Mouse (Mus musculus) forebrain, embryonic 14.5 days (tissue): ENCODE results near the gene Elovl7. TPM values are rescaled to one million over a fixed set of nuclear protein-coding genes. Genes with fewer than 3 reads are reported as not detected.

ENCODE experiments used
- ATAC-seq: fragments of 200-750 bp; cut with Nextera tagmentation; 2 replicates; pipeline ENCODE4 v1.8.0; 2017; ENCODE audit warnings: mild to moderate bottlenecking, moderate library complexity
- DNase-seq: peaks from one replicate; pipeline ENCODE4 v3.0.0-alpha.2; 2015; ENCODE audit warnings: low spot score
- H3K27ac ChIP-seq: fragments of 300-500 bp; sonication (generic); 2 replicates; pipeline ENCODE4 v1.5.1; 2014; ENCODE audit warnings: low read depth, mild to moderate bottlenecking, control low read depth, low read length, moderate library complexity
- H3K27me3 ChIP-seq: fragments of 300-500 bp; sonication (generic); replicated peaks from 2 replicates; pipeline ENCODE4 v1.6.1; 2014; ENCODE audit warnings: low read length, control low read depth, mixed read lengths; ENCODE audit not compliant: control insufficient read depth, insufficient read depth
- H3K36me3 ChIP-seq: fragments of 300-500 bp; sonication (generic); 2 replicates; pipeline ENCODE4 v1.6.1; 2014; ENCODE audit warnings: low read length, control low read depth; ENCODE audit not compliant: control insufficient read depth, insufficient read depth
- H3K4me1 ChIP-seq: fragments of 300-500 bp; sonication (generic); 2 replicates; pipeline ENCODE4 v1.6.1; 2014; ENCODE audit warnings: antibody characterized with exemption, low read length, control low read depth; ENCODE audit not compliant: control insufficient read depth, insufficient read depth
- H3K4me2 ChIP-seq: fragments of 300-500 bp; sonication (generic); 2 replicates; pipeline ENCODE4 v1.6.1; 2014; ENCODE audit warnings: mild to moderate bottlenecking, control low read depth, low read length
- H3K4me3 ChIP-seq: fragments of 300-500 bp; sonication (generic); 2 replicates; pipeline ENCODE4 v1.5.1; 2014; ENCODE audit warnings: low read depth, low read length, control low read depth
- H3K9ac ChIP-seq: fragments of 300-500 bp; sonication (generic); 2 replicates; pipeline ENCODE4 v1.6.1; 2014; ENCODE audit warnings: mild to moderate bottlenecking, low read length, control low read depth, moderate library complexity
- H3K9me3 ChIP-seq: fragments of 300-500 bp; sonication (generic); replicated peaks from 2 replicates; pipeline ENCODE4 v1.6.1; 2016; ENCODE audit warnings: low read length, control low read depth, mixed read lengths; ENCODE audit not compliant: control insufficient read depth
- WGBS: fragments of 180-500 bp; shearing (Covaris S2); extraction: QIAGEN DNeasy Blood & Tissue Kit; methylation state at CpG from one replicate; pipeline ENCODE4 v1.1.7; 2014; 5-methylcytosine and 5-hydroxymethylcytosine counted together
- polyA plus RNA-seq: library from polyadenylated mRNA; unstranded; fragments of >200 nt; fragmentation: Nextera tagmentation; extraction: Ambion mirVana; gene quantifications from 2 replicates; pipeline ENCODE4 v1.2.1, GENCODE M21; 2014

Gene Elovl7
- 1.3 and 1.6 TPM in 2 replicates for polyA plus RNA-seq

DNA sequence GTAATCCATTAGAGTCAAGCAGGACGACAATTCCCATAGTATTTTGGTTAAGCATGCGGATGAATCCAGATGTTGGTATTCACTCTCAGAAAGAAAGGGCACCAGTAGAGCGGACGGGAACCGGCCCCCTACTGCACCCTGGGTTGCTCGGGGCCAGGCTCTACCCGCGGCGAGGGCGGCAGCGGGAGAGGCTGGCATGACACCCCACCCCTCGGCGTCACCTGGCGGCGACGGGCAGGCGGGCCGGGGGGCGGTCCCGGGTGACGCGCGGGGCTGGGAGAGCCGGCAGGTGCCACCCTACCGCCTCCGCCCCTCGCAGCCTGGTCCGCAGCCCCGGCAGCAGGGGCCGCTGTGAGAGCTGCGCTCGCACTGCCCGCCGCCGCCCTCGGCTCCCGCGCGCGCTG lies at the start of gene Elovl7:
Gene Elovl7, plus strand, starts transcription at position 324 of the 404 bp plus-strand sequence.
- peaks cover 11% of the 10 kb centered on the region; the same call in 1 of the 2 replicates for H3K27me3 ChIP-seq
- no peaks in the 10 kb centered on the region for H3K4me1 ChIP-seq

DNA sequence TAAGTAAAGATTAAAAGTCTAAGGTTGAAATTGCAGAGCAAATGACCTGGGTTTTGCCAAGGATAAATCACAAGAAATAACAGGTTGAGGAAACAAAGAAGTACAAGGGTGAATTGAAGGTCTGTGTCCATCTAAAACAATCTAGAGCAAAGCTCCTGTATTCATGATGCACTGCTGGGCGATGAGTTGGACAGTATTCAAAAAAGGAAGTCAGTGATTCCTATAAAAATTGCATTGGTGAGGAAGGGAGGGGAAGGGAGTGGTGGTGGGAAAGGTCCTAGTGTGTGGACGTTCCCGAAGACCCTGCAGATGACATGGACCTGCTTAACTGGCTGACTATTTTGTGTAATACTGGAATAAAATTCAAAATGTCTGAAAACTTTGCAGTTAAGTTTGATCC lies 49.6 kb upstream of the Elovl7 start:
- DNase-seq: no peak
- H3K4me2 ChIP-seq: no peak overlapping the region
- ATAC-seq: no peak
- H3K36me3 ChIP-seq: peaks cover 18% of the 10 kb centered on the region
- H3K9ac ChIP-seq: no peak overlapping the region
- H3K27me3 ChIP-seq: no peaks in the 10 kb centered on the region
- no peak overlapping the region for H3K4me3 ChIP-seq
- peaks cover 2% of the 10 kb centered on the region; the same call in 1 of the 2 replicates for H3K4me1 ChIP-seq
- H3K9me3 ChIP-seq: no peaks in the 10 kb centered on the region
- H3K27ac ChIP-seq: no peak overlapping the region
- WGBS: 93% methylated on average over 3 of the region's 3 CpGs

More for the DNA sequence above, at the start of gene Elovl7:
- under 1% methylated on average over 23 of the region's 40 CpGs for WGBS
- H3K9me3 ChIP-seq: no peaks in the 10 kb centered on the region
- DNase-seq: peak; percentile 62
- peak; percentile 95 for ATAC-seq
- no peak within 1 kb of the TSS for H3K27ac ChIP-seq
- peak within 1 kb of the TSS; percentile 99 for H3K4me2 ChIP-seq
- peak within 1 kb of the TSS; percentile 70 for H3K9ac ChIP-seq
- no peaks in the 10 kb centered on the region for H3K36me3 ChIP-seq
- H3K4me3 ChIP-seq: peak within 1 kb of the TSS; percentile 69

DNA sequence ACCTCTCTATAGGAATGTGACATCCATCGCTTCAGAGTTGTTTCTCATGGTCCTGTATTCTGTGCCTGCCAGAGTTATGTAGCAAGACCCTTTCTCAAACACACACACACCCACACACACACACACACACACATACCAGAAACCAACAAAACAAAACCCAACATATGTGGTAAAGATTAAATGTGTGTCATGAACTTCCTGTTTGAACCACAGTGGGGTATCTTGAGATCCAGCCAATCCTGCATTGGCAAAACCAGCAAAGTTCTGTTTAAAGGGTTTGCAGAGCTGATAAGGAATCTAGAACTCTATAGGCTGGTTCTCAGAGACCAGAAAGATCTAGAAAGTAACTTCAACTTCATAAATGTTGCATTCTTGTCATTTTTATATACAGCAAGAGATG lies 44.2 kb upstream of the Elovl7 start:
- WGBS: 94% methylated on average over 1 of the region's 1 CpGs
- ATAC-seq (no peak), DNase-seq (no peak)

DNA sequence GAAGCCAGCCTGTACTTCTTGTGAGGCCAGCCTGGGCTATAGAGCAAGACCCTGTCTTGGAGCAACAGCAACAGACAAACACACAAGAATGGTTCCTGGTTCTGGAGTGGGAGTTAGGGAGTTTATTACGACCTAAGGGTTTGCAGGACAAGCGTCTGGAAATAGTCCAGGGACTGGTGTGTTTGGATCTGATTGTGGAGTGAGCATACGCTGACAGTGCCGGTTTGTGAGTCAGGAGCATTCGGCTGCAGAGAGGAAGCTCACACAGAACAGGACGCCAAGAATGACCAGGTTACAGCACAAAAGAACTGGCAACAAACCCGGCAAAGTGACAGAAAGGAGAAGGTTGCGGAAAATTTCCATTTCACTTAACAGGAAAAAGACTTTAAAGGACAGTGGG lies 43.7 kb upstream of the Elovl7 start:
- 89% methylated on average over 8 of the region's 8 CpGs for WGBS

More for the DNA sequence above, 44.2 kb upstream of the Elovl7 start:
- Histone ChIP-seq H3K4me1 (no peaks in the 10 kb centered on the region), H3K27ac (no peak overlapping the region), H3K36me3 (peaks cover 32% of the 10 kb centered on the region), H3K4me2 (no peak overlapping the region), H3K9me3 (no peaks in the 10 kb centered on the region), H3K4me3 (no peak overlapping the region), H3K27me3 (no peaks in the 10 kb centered on the region), H3K9ac (no peak overlapping the region)

DNA sequence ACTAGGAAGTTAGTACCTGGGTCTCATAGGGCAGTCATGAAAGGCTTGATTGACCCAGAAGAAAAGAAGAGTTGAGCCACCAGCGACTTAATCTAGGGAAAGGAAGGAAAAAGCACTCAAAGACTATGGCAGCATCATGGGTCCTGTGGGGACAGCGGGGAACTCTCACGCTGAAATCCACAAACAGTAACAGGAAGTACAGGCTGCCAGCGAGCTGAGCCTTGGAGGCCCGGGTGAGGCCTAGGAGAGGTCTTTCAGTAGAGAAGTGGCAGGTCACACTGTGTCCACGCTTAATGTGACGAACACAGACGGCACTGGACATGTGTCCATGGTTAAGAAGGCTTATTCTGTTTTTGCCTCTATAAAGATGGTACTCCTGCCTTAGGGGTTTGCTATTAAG lies 34.6 kb upstream of the Elovl7 start:
- Histone ChIP-seq H3K4me2 (no peak overlapping the region), H3K27me3 (no peaks in the 10 kb centered on the region), H3K4me3 (no peak overlapping the region), H3K36me3 (peaks cover 64% of the 10 kb centered on the region), H3K9me3 (no peaks in the 10 kb centered on the region), H3K4me1 (no peaks in the 10 kb centered on the region), H3K9ac (no peak overlapping the region), H3K27ac (no peak overlapping the region)
- ATAC-seq: no peak
- DNase-seq: no peak
- WGBS: 90% methylated on average over 8 of the region's 8 CpGs

More for the DNA sequence above, 43.7 kb upstream of the Elovl7 start:
- no peak for DNase-seq
- no peaks in the 10 kb centered on the region for H3K9me3 ChIP-seq
- H3K4me2 ChIP-seq: no peak overlapping the region
- no peak for ATAC-seq
- no peak overlapping the region for H3K4me3 ChIP-seq
- no peak overlapping the region for H3K9ac ChIP-seq
- no peak overlapping the region for H3K27ac ChIP-seq
- H3K36me3 ChIP-seq: peaks cover 32% of the 10 kb centered on the region
- H3K4me1 ChIP-seq: no peaks in the 10 kb centered on the region
- H3K27me3 ChIP-seq: no peaks in the 10 kb centered on the region

DNA sequence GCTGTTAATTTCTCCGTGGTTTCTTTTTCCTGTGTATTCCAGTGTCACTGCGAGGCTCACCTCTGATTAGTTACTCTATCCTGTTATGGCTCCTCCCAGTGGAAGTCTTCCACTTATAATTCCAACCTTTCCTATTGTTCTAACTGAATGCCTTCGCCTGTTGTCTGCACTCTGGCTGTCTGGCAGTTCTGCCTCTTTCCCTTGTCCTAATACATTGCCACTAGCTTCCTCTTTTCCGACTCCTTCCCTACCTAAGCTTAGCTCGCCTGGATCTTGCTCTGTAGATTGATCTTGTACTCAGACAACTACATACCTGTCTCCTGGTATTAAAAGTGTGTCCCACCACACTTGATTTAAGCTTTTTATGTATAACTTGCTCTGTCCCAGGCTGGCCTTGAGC lies 33.4 kb upstream of the Elovl7 start:
- Histone ChIP-seq H3K4me1 (no peaks in the 10 kb centered on the region), H3K36me3 (peaks cover 72% of the 10 kb centered on the region), H3K4me2 (no peak overlapping the region), H3K27ac (no peak overlapping the region), H3K27me3 (no peaks in the 10 kb centered on the region), H3K4me3 (no peak overlapping the region), H3K9me3 (no peaks in the 10 kb centered on the region), H3K9ac (no peak overlapping the region)
- 87% methylated on average over 5 of the region's 5 CpGs for WGBS
- no peak for DNase-seq
- no peak for ATAC-seq

DNA sequence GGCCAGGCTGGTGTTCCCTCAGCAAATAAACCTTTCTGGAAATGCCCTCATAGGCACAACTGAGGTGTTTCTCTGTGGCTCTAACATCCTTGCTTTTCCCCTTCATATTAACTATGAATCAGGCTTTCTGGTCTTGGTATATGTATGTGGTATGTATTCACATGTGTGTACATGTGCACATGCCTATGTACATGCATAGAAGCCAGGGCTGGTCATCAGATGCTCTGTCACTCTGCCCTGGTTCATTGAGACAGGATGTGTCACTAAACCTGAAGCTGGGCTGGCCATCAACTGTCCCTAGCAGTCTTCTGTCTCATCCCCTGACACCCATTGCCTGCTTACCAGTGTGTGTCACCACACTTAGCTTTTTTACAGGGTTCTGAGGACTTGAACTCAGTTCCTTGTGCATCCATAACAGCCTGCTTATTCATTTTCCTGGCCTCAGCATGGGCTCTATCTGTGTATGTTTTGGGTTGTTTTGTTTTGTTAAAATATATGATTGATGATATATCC lies 29.4 kb upstream of the Elovl7 start:
- Histone ChIP-seq H3K27me3 (no peaks in the 10 kb centered on the region), H3K36me3 (peaks cover 57% of the 10 kb centered on the region), H3K4me3 (no peak overlapping the region), H3K9me3 (no peaks in the 10 kb centered on the region), H3K4me2 (no peak overlapping the region), H3K4me1 (no peaks in the 10 kb centered on the region), H3K9ac (no peak overlapping the region), H3K27ac (no peak overlapping the region)
- ATAC-seq (no peak), DNase-seq (no peak)

DNA sequence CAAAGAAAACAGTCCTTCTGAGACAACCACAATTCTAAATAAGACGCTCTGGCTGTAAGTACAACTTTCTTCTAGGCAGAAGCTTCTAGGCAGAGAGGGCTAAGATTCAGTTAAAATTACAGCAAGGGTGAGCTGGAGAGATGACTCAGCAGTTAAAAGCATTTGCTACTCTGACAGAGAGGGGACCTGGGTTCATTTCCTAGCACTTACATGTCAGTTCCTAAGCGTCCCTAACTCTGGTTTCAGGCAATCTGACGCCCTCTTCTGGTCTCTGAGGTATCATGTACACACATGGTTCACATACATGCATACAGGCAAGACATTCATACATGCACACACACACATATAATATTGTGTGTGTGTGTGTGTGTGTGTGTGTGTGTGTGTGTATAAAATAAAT lies 28.7 kb upstream of the Elovl7 start:
- DNase-seq (no peak), ATAC-seq (no peak)
- Histone ChIP-seq H3K27me3 (no peaks in the 10 kb centered on the region), H3K36me3 (peaks cover 54% of the 10 kb centered on the region), H3K4me2 (no peak overlapping the region), H3K27ac (no peak overlapping the region), H3K9me3 (no peaks in the 10 kb centered on the region), H3K9ac (no peak overlapping the region), H3K4me1 (no peaks in the 10 kb centered on the region), H3K4me3 (no peak overlapping the region)
- 90% methylated on average over 3 of the region's 3 CpGs for WGBS

DNA sequence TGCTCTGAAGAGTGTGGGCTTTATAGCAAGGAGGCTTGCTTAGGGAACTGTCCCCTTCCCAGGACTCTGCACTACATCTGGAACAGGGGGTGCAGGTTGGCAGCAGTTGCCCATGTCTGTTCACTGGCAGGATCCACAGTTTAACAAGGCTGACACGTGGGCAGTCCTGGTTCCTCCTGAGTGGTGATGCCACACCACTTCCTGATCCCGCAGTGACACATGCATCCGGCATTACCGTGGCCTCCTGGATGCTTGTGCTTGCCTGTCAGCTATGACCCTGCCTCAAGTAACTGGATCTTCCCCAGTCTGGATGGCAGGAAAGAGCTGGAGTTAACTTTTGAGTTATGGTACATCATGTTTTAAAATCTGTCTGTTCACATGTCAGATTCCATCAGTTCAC lies 26.2 kb upstream of the Elovl7 start:
- no peak for ATAC-seq
- no peak for DNase-seq
- no peaks in the 10 kb centered on the region for H3K27me3 ChIP-seq
- no peak overlapping the region for H3K4me3 ChIP-seq
- no peak overlapping the region for H3K9ac ChIP-seq
- H3K27ac ChIP-seq: no peak overlapping the region
- WGBS: 95% methylated on average over 4 of the region's 4 CpGs
- no peaks in the 10 kb centered on the region for H3K9me3 ChIP-seq
- no peak overlapping the region for H3K4me2 ChIP-seq
- peaks cover 33% of the 10 kb centered on the region for H3K36me3 ChIP-seq
- no peaks in the 10 kb centered on the region for H3K4me1 ChIP-seq
